15 mouse cellular contexts compared by ENCODE assay signal in genomic region chr3:60524127-60524526, GRCm38 (mm10).
"Had no signal": no experiment of that assay in that cellular context is flagged by ENCODE, and none has a peak within 500 bp of the region (broad histone marks: within the 10 kb centered on the region; RNA-seq: fewer than 3 reads in every experiment).

No protein-coding gene starts in this region.

- DNase-seq: retina, postnatal 1 day; right cerebral cortex, adult 18-20 months; right cerebral cortex, postnatal 14 days; right cerebral cortex, postnatal 25 days; right cerebral cortex, postnatal 4 days; spleen, adult 18-20 months; thymus, adult 18-20 months; thymus, adult 2 months; thymus, postnatal 14 days; thymus, postnatal 25 days; thymus, postnatal 36 days; thymus, postnatal 4 days had no signal

- H3K27me3 ChIP-seq: neural tube, embryonic 15.5 days; stomach, embryonic 15.5 days had no signal

- H3K27ac ChIP-seq: neural tube, embryonic 15.5 days; stomach, embryonic 15.5 days; stomach, postnatal 0 days had no signal

- H3K36me3 ChIP-seq: neural tube, embryonic 15.5 days; stomach, embryonic 15.5 days had no signal

- H3K9me3 ChIP-seq: neural tube, embryonic 15.5 days; stomach, embryonic 15.5 days had no signal

- H3K4me3 ChIP-seq: neural tube, embryonic 15.5 days; stomach, embryonic 15.5 days had no signal
